Mouse (Mus musculus): Measurements from ENCODE around the gene Pip4p1.

DNA sequence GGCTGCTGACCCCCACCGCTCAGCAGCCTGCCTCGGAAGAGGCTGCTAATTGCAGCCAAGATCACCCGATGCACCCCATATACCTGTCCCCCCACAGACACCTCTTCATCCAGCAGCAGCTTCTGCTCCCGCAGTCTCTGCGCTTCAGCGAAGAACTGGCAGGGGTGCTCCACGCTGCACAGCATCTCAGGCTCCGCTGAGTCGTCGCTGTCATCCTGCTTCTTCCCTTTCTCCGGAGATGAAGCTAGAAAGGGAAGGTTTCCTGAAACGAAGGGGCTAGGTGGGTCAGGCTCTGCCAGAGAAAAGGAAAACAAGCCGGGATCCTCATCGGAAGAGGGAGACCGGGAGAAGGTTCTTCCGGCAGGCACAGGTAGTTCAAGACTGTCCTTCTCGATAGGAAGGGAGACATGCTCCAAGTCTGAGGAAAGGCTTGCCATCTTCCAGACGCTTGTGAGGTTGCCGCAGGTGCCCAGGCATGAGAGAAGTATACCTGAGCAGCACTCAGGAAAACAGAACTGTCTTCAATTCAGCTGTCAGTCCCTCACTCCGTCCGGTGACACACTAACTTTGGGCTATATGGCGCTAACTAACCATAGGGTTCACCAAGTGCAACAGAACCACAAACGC is 33.8 kb downstream of the Pip4p1 start:
- no peak for TF ChIP-seq POLR2A (IDR thresholded peaks at IDR 0.05; ENCODE audit: insufficient read depth, low read length)
- no peak for TF ChIP-seq EP300 (IDR thresholded peaks at IDR 0.05; ENCODE audit: insufficient read depth, low read depth, low read length)
